Mouse (Mus musculus) erythroblast, adult 5-6 weeks (primary cell): ENCODE measurements around the gene Ccdc183. TPM values are rescaled to one million over a fixed set of nuclear protein-coding genes. Genes with fewer than 3 reads are reported as not detected.
A peak's percentile ranks its signal among the peaks of the same experiment; 100 is the strongest.

Experiments used
- ATAC-seq: replicated peaks from 2 replicates; pipeline ENCODE4 v1.8.0; 2016; ENCODE audit warnings: moderate number of reproducible peaks, mild to moderate bottlenecking, moderate TSS enrichment, inconsistent platforms; ENCODE audit not compliant: poor library complexity, low FRiP score, severe bottlenecking
- total RNA-seq, 2 experiments: library from RNA; stranded (forward) in 1 of 2; stranded (reverse) in 1 of 2; fragments of 150-400 nt in 1 of 2; fragments of 200-764, 138-1000 nt in 1 of 2; gene quantifications; 2 replicates each; pipeline versions ENCODE4 v1.2.3 to v1.2.4; 2015 to 2017; ENCODE audit warnings: low replicate concordance in 2 of 2

Gene Ccdc183
- total RNA-seq (2015; ENCODE audit: low replicate concordance) (not detected in 2 replicates), total RNA-seq (2017; ENCODE audit: low replicate concordance) (not detected in 2 replicates)

DNA sequence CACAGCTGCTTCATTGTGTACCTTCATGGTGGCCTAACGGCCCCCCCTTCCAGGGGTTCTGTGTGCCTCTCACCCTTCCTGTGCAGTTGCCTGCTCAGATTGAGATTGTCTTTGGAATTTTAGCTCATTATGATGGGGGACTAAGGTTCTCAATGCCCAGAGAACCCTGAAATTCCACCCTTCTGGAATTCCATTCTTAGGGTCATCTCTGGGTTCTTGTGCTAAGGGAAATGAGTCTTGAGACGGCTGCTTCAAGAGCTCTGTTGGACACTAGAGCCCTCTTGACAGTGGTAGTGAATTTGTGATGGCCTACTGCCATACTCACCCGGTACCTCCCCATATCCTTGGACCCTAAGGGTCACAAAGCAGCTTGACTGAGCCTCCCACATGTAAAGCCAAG lies at the start of gene Ccdc183:
Gene Ccdc183, minus strand, starts transcription at position 101 of the 400 bp plus-strand sequence.
- ATAC-seq, result no peak

DNA sequence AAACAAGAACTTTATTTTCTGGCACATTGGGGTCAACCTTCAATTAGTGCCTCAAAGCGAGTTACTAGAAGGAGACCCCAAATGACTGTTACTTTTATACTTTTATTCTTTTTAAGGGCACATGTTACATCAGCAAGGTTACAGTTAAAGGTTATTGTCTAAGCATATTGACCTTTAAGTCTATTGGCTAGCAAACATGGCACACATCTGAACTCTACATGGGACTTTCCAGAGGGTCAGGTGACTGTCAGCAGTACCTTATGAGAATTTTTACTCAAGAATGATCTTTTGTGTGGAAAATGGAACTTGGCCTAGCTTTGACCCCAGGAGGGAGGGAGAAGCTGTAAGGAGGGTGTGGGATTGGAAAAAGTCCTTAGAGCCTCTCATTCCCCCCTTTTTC lies 49.0 kb upstream of the Ccdc183 start:
- ATAC-seq, result no peak

DNA sequence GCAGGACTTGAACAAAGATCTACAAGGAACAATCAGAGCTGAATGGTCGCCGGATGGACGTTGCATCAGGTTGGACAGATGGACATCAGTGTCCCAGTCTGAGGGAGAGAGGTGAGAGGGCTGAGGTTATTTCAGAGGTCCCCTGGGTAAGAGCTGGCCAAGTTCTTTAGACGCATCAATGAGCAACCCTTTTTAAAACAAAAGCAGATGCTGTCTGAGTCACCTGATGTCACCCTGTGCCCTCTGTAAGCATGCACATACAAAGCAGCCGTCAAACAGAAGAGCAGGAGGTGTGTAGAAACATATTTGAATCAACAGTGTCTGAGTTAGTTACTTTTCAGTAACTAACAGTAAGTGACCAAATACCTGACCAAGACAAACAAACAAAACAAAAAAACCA lies 46.6 kb upstream of the Ccdc183 start:
- no peak for ATAC-seq

DNA sequence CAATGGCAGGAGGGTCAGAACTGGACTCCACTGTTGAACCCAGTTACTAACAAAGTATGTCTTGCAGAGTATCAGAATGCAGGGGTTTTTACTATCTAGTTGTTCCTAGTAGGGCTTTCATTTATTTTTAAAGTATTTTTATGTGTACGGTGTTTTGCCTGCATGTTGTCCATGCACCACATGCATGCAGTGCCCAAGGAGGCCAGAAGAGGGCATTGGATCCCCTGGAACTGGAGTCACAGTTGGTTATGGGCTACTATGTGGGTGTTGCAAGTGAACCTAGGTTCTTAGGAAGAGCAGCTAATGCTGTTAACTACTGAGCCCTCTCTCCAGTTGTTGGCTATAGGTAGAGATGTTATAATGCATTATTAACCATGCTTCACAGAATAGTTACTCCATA lies 46.0 kb upstream of the Ccdc183 start:
- ATAC-seq, result no peak

DNA sequence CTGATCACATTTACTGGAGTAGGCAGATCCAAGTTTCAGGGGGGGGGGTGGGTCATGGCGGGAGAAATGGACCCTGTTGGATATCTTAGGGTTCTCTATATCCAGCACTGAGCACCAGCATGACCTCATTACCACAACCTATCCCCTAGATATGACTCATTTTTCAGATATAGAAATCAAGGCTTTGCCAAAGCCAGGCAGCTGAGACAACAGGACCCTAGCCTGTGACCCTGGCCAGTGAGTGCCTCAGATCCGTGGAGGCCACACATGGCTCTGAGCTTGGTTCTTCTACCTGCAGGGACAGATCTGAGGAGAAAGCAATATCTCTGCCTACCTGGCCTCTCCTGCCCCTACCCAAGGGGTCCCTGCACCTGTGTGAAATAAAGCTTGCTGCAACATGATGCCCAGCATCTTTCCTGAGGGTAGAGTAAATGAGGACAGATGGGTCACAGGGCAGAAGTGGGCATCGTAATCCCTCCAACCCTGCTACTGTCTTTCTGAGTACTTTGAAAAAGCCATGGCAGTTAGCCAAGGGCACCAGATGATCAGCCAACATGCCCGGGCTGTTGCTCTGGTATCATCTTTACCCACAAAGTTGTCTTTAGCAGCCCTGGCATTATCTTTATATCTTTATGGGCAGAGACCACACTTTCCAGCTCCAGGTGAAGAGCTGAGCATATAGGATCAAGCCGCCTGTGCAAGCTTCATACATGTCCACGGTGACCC lies 43.9 kb upstream of the Ccdc183 start:
- no peak for ATAC-seq

DNA sequence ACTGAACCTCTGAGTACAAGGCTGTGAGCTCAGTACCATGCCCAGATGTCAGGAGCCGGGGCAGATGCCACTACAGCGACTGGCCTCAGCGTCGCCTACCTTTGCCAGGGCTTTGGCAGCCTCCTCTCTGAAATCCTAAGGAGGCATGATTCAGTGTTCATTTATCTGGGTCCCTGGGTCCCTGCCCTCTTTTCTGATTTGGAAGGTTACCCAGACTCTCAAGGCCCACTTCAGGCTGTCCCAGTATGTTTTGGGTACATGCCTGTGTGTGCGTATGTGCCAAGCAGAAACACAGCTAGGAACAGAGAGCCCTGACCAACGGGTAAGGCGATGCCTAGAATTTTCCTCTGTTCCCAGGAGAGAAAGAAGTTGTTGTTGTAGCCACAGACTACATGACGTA lies 42.8 kb upstream of the Ccdc183 start:
- no peak for ATAC-seq

DNA sequence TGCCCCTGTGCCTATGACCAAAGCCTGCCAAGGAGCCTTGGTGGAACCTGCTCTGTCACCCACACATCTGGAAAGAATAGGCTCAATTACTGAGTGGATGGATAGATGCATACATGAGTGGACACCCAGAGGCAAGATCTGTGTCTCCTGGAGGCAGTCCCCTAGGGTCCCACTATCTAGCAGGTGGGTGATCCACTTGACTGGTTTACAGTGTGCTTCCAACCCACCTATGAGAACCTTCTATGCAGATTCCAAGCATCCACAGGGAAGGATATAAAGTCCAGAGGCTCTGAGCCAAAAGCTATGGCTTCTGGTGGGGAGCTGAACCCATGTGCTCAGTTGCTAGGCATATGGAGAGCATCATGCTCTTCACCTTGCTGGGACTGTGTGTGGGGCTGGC lies 40.2 kb upstream of the Ccdc183 start, which contains the start of gene Lcn5:
Gene Lcn5, plus strand, starts transcription at position 301 of the 400 bp plus-strand sequence.
- no peak for ATAC-seq

DNA sequence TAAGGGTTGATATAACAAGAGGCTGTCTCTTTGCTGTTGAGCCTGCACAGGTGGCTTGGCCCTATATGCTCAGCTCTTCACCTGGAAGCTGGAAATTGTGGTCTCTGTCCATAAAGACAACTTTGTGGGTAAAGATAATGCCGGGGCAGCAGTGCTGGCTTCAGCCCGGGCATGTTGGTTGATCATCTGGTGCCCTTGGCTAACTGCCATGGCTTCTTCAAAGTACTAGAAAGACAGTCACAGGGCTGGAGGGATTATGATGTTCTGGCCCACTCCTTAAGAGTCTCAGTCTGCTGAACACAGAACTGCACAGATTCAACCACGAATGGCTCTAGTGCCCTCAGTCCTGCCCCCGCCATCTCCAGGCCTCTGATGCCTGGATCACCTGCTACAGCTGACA lies 39.8 kb upstream of the Ccdc183 start:
- ATAC-seq, result no peak

DNA sequence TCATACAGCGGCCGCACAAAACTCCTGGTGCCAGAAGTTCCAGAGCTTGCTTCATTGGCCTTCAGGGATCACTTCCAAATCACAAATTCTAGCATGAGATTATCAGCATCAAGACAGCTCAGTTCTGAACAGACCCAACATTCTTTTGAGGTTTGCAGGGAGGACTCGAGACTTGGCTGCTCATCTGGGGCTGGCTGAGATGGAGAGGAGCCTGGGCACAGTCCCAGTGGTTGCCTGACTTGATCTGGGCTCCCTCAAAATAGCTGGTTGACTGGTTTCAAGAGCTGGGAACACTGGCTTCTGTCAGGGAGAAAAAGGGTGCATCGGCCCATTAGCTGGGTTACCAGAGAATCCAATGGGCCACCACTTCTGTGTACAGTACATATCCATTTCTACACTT lies 39.2 kb upstream of the Ccdc183 start:
- no peak for ATAC-seq

DNA sequence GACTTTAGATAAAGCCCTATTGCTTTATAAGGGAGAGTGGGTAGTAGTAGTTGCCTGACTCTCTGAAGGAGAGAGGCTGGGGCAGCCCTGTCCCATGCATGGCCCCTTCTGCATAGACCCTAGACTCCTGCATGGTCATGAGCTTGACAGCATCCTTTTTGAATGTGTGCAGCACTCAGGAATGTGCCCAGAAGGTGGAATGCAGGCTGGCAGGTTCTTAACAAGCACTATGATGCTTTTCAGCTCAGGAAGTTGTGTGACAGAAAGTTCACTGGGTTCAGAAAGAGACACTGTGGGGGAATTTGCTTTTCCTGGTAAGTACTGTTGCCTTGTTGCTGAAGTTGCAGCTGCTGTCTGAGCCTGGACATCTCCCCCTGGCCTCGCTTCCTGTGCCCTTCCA lies 37.0 kb upstream of the Ccdc183 start:
- no peak for ATAC-seq

DNA sequence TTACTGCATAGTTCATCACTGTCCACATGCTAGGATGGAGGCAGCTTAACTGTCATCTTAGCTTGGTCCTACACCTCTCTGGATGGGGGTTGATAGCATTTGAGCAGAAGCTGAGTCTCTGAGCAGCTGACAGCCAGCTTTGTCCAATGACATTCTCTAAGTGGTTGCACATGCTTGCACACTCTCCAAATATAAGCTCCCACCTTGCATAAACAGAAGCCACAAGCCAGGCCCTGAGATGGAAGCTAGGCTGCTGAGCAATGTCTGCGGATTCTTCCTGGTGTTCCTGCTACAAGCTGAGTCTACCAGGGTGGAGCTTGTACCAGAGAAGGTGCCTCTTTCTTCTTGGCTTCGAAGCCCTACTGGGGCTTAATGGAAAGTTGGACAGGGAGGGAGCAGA lies 35.4 kb upstream of the Ccdc183 start, which contains the start of gene Lcn8:
Gene Lcn8, plus strand, starts transcription at position 219 of the 400 bp plus-strand sequence.
- no peak for ATAC-seq

DNA sequence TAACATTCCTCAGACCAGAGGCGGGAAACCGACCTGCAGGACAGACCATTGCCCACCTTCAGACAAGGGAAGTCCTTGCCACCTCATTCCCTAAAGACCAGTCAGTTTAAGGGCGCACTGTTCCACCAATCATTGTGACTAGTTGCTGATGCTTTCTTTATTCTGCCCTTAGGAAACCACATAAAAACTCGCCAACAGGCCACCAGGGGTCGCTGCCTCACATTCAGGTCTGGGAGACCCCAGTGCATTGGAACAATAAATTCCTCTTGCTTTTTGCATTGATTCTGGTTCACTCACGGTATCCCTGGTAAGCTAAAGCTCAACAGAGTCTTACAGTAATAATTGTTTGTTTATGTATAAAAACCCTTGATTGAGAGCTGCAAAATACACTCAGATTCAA lies 22.4 kb upstream of the Ccdc183 start:
- no peak for ATAC-seq

DNA sequence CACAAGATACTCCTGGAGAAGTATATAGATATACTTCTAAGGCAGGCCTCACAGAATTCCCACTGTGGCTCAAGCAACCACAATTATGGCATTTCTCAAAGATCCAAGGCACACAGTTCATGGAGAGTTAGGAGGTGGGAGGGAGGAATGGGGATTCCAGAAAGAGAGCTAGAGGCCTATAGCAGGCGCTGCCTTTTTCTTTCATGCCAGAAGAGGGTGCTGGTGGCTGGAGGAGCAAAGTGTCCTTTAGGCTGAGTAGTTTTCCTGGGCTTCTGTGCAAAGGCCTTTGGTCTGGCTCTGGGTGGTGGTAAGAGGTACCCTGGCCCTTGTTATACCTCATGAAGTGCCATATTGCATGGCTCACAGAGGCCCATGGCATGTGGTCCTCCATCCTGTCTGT lies 16.6 kb upstream of the Ccdc183 start:
- ATAC-seq, result no peak

DNA sequence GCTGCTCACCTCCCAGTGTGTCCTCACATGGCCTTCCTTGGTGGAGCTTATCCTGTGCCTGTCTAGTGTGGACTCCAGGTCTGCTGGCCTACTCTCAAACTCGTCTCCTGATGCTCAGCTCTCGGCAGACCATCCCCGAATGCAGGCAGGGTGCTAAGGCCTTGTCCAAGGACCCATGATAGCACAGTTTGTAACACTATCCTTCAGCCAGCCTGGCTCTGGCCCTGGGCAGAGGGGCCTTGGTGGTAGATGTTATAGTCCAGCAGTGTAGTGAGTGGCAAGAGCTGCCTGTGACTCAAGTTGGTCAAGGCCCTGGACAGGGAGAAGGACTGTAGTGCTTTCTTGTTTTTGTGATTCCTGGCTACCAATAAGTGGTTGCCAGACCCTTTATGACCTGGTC lies 16.1 kb upstream of the Ccdc183 start:
- ATAC-seq, result no peak

DNA sequence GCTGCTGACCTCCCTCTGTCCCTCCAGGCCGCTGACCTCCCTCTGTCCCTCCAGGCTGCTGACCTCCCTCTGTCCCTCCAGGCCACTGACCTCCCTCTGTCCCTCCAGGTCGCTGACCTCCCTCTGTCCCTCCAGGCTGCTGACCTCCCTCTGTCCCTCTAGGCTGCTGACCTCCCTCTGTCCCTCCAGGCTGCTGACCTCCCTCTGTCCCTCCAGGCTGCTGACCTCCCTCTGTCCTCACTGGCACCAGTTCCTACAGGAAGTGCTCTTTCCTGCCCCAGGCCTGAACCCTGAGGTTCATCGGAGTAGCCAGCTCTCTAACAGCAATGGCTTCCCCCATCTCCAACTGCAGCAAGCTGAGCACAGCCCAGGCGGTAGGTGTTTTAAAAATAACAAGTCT lies 11.3 kb upstream of the Ccdc183 start:
- no peak for ATAC-seq

DNA sequence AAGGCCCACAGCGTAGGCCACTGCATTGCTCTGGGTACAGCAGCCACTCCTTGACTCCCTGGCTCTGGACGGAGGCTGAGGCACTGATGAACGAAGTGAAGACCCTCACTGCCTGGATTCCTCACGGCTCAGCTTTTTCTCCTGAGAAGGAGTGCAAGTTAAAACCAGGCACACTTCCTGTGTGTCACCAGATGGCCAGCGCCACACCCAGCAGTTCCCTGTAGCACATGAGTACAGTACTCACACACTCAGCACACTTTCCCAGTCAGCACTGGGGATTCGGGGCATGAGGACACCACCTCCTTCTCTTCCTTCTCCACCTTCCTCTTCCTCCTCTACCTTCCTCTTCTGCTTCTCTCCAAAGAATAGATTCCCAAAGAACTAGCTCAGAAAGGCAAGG lies 10.3 kb upstream of the Ccdc183 start, which contains the start of gene Fcna:
Gene Fcna, minus strand, starts transcription at position 220 of the 400 bp plus-strand sequence.
- ATAC-seq, result no peak

DNA sequence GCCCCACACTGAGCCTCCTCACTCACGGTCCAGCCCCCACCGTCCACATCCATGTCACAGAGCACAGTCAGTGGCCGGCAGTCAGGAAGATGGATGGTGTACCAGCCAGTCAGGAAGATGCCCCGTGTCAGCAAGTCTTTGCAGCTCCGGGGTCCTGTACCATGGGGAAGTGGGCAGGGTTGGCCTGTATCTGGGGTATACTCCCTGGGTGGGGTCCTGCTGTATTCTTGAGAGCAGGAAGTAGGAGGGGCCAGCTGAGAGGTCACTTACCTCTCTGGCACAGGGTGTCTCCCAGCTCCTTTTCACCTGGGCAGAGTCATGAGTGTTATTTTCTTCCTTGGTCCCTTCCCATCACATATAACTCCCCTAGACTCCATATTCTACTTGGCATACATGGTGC lies 8.5 kb upstream of the Ccdc183 start:
- ATAC-seq, result no peak

DNA sequence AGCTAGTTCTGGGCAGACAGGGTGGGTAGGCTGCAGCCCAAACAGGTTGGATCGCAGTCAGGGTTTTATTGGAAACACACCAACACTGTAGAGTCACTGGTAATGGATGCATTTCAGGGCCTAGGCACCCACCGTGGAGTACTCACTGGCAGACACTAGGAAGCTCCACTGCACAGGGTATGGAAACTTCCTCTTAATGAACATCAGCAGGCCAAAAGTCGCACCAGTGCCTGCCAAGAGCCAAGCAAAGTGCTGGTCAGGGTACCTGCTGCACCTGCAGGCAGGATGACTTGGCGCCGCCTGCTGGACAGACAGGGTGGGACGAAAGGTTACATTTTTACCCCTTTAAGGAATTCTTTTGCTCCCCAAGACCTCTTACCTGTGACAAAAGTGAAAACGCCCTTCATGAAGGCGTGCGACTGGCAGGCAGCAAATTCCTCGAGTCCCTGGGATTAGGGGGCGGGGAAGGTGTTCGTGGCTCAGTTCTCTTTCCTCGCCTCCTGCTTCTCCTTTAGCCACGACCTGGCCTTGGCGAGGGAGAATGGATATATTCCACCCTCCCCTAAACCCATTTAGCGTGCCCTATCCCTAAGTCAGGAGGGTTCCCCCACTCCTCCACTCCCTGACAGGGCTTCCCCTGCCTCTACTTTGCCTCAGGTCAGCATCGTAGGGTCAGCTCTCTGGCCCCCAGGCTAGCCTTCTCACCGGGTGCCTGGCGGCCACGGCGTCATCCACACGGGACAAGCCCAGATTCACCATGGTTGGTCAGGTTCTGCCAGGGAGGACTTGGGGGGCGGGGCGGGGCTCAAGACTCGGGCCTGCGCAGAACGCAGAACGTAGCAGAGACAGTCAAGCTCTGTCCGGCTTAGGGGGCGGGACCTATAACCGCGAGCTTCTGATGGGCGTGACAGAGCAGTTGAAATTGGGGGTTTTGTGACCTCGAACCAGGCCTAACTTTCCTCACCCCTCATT lies 4.0 kb upstream of the Ccdc183 start, which contains the start of gene Tmem141:
Gene Tmem141, minus strand, starts transcription at position 777 of the 972 bp plus-strand sequence.
- peak; percentile 38; the same call in 1 of the 2 replicates for ATAC-seq

DNA sequence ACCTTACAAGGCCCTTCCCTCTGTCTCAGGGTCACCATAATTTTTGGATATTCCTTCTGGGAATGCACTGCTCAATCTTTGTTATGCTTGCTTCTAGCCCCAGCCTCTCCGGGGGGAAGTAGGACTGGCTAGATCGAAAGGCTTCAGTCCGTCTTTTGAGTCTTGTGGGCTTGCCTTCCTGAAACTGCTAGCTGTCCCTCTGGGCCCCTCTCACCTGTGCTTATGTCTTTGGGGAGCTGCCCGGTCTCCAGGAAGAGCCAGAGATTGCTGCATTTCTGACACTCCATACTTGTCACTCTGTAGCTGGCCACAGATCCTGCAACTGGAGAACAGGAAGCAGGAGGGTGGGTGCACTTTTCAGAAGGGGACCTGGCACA lies 3.4 kb upstream of the Ccdc183 start:
- ATAC-seq, result no peak

DNA sequence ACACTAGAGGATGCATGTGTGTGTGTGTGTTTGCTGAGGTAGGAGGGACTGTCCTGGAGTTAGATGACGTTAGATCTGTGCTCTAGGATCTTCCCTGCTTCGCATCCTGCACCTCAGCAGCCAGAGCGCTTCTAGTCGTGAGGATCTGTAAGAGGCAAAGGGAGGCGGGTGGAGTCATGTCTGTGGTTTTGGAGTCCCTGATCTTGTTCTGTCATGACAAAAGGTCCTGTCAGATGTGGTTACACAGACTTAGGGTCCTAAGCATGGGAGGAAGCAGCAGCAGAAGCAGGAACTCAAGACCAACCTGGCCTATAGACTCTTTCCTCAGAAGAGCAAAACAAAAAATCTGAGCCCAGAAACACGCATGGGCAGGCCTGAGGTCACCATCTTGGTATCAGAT lies 2.9 kb upstream of the Ccdc183 start:
- ATAC-seq, result no peak

DNA sequence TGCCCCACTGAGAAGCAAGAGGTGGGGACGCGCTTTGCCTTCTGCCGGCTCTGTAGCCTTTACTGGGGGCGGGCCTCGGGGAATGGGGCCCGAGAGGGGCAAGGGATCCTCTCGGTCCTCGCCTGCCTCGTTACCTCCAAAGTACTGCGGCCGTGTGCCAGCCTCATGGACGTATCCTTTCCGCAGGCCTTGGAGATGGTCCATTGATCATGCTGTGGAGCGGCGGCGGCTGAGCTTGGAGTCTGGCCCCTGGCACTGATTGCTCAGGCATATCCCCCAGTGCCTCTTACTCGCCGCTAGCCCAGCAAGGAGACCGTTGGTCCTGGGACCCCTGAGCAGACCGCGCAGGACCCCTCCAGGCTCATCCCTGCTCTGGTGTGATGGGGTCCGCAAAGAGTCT lies 1.1 kb downstream of the Ccdc183 start:
- no peak for ATAC-seq
